Mouse (Mus musculus): Measurements from ENCODE around the gene Sash3.
"Not testable (repeated sequence)": the region's sequence is repeated elsewhere in the genome, so short reads cannot be mapped to it uniquely, and the experiment has no call there.

Gene Sash3

DNA sequence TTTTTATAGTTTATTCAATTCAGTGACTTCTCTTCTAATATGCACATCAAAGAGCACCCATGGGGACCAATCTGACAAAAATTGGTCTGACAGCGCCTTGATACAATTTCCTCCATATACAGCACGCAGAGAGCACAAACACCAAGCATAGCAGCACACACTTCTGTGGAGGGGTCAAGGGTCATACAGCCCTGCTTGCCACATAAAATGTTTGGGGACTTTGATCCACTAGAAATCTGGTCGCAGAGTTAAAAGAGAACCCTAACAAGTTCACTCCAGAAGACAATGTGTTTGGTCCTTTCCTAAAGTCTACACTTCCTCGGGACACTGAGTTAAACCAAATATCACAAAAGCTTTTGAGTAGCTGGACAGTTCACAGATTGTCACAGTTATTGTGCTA lies 56.8 kb downstream of the Sash3 start:
- DNase-seq (ENCODE audit: low spot score): no peak

DNA sequence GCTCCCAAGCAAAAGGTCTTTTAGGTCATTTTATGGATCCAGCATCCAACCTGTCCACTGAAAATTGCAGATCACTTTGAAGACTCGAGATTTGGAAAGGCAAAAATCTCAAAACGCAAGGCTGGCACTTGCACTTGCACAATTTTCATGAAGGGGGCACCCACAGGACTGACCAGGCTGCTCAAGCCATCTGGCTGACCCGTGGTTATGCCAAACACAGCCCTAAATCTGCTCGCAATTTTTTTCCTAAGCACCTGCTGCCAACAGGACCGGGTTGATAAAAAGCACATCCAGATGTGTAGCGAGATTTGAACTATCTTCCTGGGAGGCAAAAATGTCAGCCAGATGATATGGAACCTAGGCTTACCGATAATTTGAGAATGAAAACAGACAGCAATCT lies 57.5 kb downstream of the Sash3 start:
- DNase-seq (ENCODE audit: low spot score): no peak

DNA sequence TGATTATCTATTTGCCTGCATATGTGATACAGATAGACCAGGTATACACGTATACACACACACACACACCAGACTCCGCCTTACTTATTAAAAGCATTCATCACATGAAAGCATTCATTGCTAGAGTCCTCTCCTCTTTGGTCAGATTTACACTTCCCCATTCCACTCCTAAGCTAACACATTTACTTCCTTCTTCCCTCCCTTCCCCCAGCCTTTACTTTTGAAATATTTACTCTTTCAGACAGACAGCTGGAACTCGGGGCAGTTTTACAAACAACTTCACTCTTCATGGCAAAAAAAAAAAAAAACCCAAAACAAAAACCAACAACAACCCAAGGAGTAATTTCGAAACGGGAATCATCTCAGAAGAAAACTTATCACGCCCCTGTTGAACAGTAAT lies 58.2 kb downstream of the Sash3 start:
- no peak for DNase-seq (ENCODE audit: low spot score)

DNA sequence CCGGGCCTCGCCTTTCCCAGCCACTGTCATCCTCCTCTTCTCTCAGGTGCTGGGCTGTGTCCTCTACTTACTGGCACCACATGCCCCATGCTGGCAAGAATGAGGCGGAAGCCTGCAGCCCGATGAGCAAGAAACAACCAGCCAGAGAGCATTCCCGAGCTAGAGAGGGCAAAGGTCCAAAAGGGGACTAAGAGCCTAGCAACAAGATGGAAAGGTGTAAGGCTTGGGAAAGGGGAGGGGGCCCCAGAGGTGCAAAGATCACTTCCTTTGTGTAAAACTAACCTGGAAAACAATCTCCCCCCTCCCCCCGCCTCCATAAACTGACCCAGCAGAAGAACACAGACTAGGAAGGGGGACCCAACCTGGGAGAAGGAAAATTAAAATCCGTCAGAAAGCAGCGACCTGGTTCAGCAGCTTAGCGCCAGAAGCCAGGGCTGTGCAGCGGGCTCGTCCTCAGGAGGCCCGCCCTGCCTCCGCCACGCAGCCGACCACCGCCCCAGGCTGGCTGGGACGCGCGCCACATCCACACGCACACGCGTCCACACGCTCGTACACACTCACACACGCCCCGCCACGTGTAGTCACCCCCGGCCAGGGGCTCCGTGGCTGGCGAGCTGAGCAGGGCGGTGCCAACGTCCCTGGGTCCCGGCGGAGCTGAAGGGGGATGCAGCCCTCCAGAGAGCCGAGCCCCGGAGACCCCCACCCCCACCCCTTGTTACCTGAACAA lies 61.7 kb downstream of the Sash3 start:
- DNase-seq (ENCODE audit: low spot score): peak; percentile 15

DNA sequence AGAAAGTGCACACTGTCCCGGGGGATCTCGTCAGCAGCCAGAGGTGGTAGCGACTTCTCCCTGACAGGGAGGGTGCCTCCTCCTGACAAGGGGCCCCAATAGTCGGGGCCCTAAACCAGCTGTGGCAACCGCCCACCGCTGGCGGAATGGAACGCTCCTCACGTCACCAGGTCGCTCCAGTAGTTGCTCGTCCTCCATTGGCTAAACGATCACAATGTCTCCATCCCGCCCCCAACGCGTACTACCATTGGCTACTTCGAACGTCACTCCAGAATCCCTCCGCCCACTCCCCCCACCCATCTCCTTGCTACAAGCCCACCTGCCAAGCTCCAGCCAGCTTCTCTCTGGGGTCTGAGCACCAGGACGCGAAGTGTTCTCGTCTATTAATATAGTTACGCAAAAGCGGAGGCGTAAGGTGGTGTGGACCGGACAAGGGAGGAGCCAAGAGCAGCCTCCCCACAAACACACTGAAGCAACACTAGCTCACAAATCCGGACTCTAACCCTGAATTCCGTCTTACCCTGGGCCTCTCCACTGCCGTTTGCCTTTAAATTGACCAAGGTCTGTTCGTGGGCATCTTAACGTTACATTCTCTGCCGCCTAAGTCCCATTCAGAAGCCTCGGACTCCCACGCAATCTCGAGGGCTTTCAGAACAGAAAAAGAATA lies 62.4 kb downstream of the Sash3 start, which contains the start of gene Zdhhc9:
Zdhhc9 (minus strand) TSS at position 360 of the 667 bp plus-strand sequence.
- DNase-seq (ENCODE audit: low spot score): peak; percentile 87

DNA sequence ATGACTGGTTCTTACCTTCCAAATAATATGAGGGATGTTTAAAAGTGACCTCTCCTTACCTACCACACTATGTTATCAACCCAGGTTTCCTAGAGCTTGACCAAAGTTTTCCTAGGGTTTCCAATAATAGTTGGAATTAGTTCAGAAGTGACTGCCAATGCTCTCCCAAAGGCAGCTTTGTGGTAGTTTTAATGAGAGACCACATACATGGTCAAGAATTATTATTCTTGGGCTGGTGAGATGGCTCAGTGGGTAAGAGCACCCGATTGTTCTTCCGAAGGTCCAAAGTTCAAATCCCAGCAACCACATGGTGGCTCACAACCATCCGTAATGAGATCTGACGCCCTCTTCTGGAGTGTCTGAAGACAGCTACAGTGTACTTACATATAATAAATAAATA lies 63.5 kb downstream of the Sash3 start:
- not testable (repeated sequence) for DNase-seq (ENCODE audit: low spot score)

All from layer of hippocampus, adult 11-12 months (tissue).